Mouse (Mus musculus): ENCODE results near the gene Bco1.

Bco1 gene

DNA sequence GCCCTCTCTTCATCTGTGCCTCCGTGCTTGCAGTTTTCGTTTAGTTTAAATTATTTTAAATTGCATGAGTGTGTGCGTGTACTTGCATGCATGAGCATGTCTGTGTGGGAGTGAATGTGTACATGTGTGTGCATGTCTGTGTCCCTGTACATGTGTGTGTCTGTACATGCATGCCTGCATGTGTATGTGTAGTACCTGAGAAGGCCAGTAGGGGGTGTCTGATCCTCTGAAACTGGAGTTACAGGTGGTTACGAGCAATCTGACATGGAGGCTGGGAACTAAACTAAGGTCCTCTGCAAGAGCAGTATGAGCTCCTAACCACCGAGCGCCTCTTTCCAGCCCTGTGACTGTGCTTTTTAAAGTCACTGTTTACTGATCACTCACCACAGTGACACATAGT lies 52.9 kb downstream of the Bco1 start:
- no peak for DNase-seq (ENCODE audit: low read depth, low spot score)

DNA sequence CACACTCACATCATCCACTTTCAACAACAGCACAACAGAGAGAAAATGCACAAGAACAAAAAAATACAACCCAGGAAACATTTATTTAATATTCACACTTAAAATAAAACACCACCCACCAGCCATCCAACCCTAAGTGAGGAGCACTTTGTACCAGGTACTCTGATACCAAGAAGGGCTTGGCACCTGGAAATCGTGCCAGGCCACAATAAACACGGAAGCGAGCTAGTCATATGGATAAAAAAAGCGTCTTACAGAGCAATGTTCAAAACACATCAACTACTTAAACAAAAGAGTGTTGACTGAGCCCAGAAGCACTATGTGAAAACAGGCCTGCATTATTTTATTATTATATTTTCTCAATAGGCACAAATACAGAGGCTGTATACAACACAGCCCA lies 60.5 kb downstream of the Bco1 start:
- no peak for DNase-seq (ENCODE audit: low read depth, low spot score)

- DNase-seq (ENCODE audit: low read depth, low spot score) = no peak
Measured at GRCm38 (mm10) chr8:117156866-117157768, 61.5 kb downstream of the Bco1 start.

DNA sequence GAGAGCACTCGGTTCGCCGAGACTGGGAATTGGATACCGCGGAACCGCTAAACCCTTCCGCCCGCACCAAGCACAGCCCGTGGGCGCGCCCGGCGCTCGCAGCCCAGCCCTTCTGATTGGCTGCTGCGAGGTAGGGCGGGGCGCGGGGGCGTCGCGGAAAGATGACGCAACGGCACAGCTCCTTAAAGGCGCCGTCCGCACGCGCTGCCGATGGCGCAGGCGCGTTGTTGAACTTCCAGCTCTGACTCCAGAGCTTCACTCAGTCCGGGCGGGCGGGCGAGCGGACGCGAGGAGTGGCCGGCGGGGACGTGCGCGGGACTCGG lies 62.1 kb downstream of the Bco1 start:
- DNase-seq (ENCODE audit: low read depth, low spot score) = peak; percentile 92

- DNase-seq (ENCODE audit: low read depth, low spot score) = no peak
Measured at GRCm38 (mm10) chr8:117158135-117158761, 62.6 kb downstream of the Bco1 start, which contains the start of gene Gan. Gene Gan (plus strand): TSS chr8:117158135.

DNA sequence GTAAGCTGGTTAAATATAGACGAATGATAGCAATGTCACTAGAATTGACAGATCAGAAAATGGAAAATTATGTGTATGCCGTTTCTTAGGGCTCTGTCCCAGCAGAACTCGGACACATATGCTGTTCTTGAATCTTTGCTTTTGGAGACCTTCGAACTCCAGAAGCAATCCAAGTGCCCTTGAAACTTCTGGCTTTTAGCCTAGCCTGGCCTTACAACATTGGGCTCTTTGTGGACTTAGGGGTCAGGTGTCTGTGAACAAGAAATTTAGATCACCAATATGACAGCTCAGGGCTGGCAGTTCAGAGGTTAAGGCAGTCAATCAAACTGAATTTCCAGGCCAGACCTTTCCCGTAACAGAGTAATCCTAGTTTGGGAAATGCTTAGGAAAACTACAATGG lies 63.4 kb downstream of the Bco1 start:
- DNase-seq (ENCODE audit: low read depth, low spot score) = no peak

DNA sequence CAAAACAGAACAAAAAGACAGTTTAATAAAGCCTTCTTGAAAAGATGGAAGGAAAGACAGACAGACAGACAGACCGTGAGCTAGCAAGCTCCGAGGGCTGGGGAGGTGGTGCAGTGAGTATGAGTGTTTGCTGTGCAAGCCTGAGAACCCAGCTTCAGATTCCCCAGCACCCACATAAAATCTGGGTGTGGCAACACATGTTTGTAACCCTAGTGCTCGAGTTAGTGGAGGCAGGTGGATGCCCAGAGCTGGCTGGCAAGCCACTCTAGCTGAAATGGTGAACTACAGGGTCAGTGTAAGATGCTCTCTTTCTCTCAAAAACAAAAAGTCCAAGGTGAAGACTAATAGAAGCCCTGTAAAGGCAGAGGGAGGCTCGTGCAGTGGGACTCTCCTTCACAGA lies 69.3 kb downstream of the Bco1 start:
- DNase-seq (ENCODE audit: low read depth, low spot score) = no peak

DNA sequence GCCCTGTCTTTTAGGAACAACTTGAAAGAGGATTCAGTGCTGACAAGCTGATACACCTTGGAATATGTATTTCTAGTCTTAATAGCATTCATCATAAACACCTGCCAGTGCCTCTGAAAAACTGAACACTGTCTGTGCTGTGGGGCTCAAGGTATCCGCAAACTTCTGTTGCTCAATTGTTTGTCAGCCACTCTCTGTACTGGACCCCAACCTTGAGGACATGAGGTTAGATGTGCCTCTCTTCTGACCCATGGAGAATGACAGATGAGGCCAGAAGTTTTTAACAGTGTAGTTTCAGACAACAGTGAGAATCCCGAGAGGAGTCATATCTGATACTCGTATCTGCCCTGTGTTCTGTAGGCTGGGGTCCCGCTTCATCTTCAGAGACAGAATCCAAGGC lies 69.9 kb downstream of the Bco1 start:
- DNase-seq (ENCODE audit: low read depth, low spot score) = no peak

DNA sequence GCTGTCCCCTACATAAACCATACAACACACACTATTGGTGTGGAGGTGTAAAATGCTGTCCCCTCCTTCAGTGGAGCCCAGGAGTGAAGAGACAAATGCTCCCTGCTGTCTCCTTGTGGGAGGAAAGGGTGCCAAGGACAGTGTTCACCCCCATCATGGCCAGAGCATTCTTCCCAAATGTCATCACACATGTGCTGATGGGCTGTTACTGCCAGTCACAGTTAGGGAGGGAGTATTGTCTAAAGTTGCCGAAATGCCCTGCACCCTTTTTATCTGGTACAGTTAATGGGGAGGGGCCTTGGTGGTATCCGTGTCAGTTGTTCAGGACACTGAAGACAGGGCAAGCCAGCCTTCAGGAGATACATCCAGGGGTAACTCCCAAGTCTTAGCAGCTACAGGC lies 70.9 kb downstream of the Bco1 start:
- no peak for DNase-seq (ENCODE audit: low read depth, low spot score)

DNA sequence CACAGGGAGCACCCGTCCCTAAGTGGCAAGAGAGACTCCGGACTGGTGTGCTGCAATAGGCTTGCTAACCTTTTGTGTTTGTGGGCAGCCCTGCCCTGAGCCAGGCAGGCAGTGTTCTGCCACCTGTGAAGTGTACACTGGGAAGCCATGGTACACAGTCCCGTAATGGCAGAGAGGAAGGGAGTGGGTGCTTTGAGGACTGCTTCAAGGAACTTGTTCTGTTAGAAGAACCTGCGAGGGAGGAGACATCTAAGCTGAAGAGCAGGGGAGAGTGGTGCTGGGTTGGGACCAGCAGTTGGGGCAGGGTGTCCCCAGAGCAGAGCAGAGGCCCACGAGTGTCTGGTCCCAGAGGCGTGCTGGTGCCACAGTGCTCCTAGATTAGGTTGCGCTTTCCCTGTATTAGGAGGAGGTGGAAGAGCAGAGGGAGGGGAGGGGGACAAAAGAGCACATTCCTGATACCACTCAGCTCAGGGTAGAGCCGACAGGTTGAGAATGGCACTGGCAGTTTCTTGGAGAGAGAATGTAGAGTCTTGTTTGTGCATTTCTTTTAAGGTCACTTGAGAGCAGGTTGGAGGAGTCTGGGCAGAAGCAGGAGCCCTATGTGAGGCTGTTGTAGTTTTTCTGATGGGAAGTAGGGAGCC lies 71.7 kb downstream of the Bco1 start:
- no peak for DNase-seq (ENCODE audit: low read depth, low spot score)

GRCm38 (mm10) chr8:117168378-117168777 lies 72.7 kb downstream of the Bco1 start:
- DNase-seq (ENCODE audit: low read depth, low spot score) = no peak

- no peak for DNase-seq (ENCODE audit: low read depth, low spot score)
Measured at GRCm38 (mm10) chr8:117171826-117172225, 76.2 kb downstream of the Bco1 start.

GRCm38 (mm10) chr8:117172904-117173303 lies 77.2 kb downstream of the Bco1 start:
- DNase-seq (ENCODE audit: low read depth, low spot score) = no peak

DNA sequence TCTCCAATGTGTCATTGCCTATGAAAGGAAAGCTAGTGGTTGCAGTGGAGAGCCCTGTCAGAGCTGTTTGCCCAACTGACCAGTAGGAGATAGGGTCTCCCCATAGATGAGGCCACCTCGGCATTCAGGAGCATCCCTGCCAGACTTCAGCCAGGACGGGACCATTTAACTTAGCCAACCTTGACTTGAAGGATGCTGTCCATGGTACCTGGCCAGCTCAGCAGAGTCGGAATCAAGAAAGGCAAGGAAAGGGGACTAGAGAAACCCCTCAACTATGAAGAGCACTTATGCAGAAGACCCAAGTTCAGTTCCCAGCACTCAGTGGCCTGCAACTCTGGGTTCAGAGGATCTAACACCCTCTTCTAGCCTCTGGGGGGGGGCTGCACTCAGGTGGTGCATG lies 78.0 kb downstream of the Bco1 start:
- DNase-seq (ENCODE audit: low read depth, low spot score) = no peak

- no peak for DNase-seq (ENCODE audit: low read depth, low spot score)
Measured at GRCm38 (mm10) chr8:117174536-117174935, 78.9 kb downstream of the Bco1 start.

GRCm38 (mm10) chr8:117176308-117176707 lies 80.7 kb downstream of the Bco1 start:
- DNase-seq (ENCODE audit: low read depth, low spot score) = no peak

DNA sequence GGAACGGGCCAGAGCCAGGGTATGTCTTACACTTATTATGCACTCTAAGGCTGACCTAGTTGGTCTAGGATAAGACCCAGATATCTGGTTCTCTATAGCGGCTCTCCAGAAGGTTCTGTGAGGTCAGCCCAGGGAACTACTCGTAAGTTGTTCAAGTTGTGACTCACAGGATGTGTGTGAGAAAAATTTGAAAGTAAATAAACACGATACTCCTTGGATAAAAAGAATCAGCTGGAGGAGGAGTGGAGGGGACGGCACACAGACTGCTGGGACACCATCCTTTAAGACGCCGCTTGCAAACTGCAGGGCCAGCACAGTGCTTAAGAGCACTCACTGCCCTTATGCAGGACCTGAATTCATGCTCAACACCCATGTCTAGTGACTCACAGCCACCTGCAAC lies 81.6 kb downstream of the Bco1 start:
- DNase-seq (ENCODE audit: low read depth, low spot score) = no peak

DNA sequence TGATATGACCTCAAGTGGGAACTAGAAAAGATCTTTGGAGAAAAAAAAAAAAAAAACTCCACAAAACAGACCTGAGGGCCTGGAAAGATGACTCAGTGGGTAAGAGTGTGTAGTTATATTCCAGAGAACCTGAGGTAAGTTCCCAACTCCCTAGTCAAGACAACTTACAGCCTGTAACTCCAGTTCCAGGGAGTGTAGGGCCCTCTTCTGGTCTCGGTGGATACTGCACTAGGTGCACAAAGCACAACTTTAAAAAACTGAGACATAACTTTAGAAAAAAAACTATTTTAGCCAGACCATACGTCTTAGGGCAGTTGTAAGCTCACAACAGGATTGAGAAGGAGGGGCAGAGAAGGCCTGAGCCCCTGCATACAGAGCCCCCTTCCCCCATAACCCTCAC lies 82.4 kb downstream of the Bco1 start:
- no peak for DNase-seq (ENCODE audit: low read depth, low spot score)

DNA sequence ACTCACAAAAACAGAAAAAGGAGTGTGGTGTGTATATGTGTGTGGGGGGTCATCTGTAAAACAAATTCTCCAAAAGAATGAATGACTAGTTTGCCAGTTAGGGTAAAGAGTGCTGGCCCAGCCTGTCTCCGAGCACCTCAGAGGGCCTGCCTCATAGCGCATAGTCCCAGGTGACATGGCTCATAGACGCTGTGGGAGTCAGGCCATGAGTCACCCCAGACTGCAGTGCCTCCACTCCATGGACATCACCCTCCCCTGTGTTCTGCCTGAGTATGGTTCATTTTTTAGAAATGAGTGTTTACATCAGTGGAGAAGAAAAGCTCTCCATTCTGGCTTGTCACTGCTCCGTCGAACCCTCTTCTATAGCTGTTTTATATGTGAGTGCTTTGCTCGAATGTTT lies 83.0 kb downstream of the Bco1 start:
- DNase-seq (ENCODE audit: low read depth, low spot score) = no peak

- DNase-seq (ENCODE audit: low read depth, low spot score) = no peak
Measured at GRCm38 (mm10) chr8:117182746-117183145, 87.1 kb downstream of the Bco1 start.
